Mouse (Mus musculus) kidney, postnatal 10 days (tissue): Measurements from ENCODE around the gene Upf2.
"Not testable (repeated sequence)": the region's sequence is repeated elsewhere in the genome, so short reads cannot be mapped to it uniquely, and the experiment has no call there.

Source experiments
- DNase-seq: peaks from one replicate; pipeline ENCODE4 v3.0.0; 2021; ENCODE audit warnings: mixed read lengths

The Upf2 gene

DNA sequence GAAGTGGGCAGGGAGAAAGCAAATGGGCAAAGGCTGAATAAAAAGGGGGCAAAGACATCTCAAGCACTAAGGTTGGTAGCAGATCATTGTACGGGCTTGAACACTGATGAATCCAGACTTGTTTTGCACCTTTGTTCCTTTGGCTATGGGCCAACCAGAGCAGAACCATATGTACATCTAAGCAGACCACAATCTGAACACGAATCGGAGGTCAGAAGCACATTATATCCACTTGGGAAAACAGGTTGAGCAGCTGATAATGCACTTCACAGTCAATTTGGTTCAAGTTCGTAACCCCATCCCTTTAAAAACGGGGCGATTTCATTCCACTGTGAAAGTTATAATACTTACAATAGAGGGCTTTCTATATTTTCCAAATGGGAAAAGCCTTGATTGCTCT lies 964 bp upstream of the Upf2 start:
- DNase-seq = peak; percentile 46

- peak; percentile 67 for DNase-seq
Measured at GRCm38 (mm10) chr2:5951621-5952211, 447 bp downstream of the Upf2 start.

DNA sequence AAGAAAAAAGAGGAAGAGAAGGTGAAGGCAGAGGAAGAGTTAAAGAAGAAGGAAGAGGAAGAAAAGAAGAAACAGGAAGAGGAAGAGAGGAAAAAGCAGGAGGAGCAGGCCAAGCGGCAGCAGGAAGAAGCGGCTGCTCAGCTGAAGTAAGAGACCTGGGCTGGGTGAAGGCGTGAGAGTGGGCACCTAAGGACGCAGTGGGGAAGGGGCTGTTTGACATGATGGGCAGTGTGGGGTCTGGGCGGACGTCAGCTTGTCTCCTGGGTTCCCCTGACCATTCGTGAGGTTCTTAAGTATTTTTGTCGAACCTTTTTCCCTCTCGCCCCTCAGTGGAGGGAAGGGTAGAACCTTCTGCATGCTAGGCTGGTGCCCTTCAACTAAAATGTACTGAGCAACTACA lies 6.4 kb downstream of the Upf2 start:
- DNase-seq = no peak

- DNase-seq = no peak
Measured at GRCm38 (mm10) chr2:5962265-5962664, 11.0 kb downstream of the Upf2 start.

- not testable (repeated sequence) for DNase-seq
Measured at GRCm38 (mm10) chr2:5963729-5964128, 12.5 kb downstream of the Upf2 start.

DNA sequence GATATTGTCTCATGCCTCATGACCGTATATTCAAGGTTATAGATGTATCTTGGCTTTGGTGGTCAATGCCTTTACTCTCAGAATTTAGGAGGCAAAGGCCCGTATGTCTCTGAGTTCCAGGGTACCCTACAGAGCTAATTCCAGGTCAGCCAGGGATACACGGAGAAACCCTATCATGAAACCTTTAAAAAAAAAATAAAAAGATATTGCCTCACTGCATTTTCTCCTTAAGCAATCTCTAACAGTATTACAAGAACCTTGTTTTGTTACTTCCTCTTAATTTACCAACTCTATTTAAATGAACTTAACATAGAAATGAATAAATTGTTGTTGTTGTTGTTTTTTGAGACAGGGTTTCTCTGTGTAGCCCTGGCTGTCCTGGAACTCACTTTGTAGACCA lies 14.7 kb downstream of the Upf2 start:
- DNase-seq = no peak

DNA sequence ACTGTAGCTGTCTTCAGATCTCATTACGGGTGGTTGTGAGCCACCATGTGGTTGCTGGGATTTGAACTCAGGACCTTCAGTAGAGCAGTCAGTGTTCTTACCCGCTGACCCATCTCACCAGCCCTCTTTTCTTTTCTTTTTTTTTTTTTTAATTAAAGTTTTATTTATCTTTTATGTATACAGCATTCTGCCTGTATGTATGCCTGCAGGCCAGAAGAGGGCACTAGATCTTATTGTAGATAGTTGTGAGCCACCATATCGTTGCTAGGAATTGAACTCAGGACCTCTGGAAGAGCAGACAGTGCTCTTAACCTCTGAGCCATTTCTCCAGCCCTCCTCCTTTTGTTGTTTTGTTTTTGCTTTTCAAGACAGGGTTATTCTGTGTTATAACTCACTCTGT lies 19.4 kb downstream of the Upf2 start:
- not testable (repeated sequence) for DNase-seq

DNA sequence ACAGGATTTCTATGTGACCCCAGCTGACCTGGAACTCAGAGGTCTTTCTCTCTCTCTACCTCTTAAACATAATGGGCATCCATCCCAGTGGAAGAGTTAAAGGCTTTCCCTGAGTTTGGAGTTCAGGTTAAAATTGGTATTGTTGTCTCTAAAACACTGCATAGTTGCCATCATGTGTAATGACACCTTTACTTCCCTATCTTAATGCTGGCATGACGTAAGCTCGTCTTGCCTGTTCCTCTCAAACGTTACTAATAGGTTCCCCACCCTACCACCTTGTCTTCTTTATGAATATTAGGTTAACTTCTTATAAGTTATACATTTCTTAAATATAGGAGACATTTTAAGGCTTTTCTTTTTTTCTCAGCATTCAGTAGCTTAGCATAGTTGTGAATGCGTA lies 26.3 kb downstream of the Upf2 start:
- DNase-seq = no peak

DNA sequence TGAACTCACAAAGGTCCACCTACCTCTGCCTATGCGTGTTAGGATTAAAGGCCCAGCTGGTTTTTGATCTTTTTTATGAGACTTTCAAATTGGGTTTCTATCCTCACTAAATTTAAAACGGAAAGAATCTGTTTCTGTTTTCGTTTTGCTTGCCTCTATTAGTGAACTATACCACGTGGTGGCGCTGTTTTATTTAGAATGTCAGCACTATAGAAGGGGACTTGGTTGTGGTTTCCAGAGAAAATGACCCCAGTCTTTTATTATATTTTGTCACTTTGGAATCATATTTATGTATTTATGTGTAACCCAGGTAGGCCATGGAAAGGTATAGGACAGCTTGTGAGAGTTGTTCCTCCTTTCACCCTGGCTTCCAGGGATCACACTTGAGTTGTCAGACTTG lies 44.3 kb downstream of the Upf2 start:
- peak; percentile 66 for DNase-seq

DNA sequence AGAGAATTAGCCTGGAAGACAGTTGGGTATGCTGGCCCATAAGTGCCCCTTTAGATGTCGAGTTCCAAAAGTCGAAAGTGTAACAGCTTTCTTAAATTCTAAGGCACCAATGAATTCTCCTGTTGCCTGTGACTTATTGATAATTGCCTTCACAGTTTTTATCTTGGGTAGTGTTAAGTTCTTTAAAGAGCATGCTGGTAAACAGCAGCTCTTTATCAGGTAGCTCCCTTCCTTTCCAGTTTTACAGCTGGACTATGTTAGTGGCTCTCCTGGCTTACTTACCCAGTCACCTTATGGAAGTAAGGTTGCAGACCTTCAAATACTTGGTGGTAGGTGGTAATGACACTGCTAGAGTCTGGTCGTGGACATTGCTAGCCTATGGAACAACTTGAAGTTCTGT lies 52.7 kb downstream of the Upf2 start:
- no peak for DNase-seq

- no peak for DNase-seq
Measured at GRCm38 (mm10) chr2:6014532-6014931, 63.3 kb downstream of the Upf2 start.

DNA sequence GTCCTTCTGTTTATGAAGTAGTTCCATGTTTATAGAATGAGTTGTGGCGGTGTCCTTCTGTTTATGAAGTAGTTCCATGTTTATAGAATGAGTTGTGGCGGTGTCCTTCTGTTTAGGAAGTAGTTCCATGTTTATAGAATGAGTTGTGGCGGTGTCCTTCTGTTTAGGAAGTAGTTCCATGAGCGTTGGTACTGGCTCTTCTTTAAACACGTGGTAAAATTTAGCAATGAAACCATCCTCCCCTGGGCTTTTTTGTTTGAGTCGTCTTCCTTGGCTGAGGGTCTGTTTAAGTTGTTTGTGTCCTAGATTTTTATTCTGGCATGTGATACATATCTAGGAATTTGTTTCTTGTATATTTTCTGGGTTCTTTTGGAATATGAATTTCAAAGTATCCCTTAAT lies 63.9 kb downstream of the Upf2 start:
- DNase-seq = not testable (repeated sequence)

DNA sequence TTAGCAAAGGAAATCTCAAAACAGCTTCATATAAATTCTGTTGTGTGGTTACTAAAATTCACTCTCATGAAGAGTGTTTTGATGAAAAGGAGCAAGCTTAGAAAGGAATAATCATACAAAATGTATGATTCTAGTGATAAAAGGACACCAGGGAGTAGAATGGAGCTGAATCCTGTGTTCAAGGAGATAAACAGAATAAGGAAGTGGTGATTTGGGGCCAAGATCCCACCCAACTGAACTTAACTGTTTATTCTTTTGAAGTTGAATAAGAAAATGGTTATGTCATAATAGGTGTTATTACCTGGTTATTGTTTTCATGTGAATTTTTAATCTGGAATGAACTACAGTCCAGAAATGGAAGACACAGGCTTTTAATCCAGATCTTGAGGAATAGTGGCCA lies 69.3 kb downstream of the Upf2 start:
- DNase-seq = no peak

GRCm38 (mm10) chr2:6042644-6043043 lies 91.4 kb downstream of the Upf2 start:
- DNase-seq = no peak

- no peak for DNase-seq
Measured at GRCm38 (mm10) chr2:6046796-6047195, 95.5 kb downstream of the Upf2 start.

DNA sequence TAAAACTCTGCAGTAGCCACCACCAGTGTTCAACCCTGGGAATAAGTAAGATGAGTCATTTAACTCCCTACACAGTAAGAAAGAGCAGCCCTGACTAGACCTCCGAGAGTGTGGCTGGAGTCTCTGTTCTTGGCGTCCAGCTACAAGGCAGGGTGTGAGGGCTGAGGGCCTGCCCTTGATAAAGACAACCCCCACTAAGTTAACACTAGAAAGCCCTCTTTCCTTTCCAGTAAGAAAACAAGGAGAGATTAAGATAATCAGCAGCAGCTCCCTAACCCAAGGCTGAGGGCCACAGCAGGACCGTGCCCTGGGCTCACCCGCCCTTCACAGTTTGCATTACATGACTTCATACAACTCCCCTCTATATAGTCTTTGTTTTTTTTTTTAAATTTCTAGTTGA lies 97.3 kb downstream of the Upf2 start:
- DNase-seq = no peak

DNA sequence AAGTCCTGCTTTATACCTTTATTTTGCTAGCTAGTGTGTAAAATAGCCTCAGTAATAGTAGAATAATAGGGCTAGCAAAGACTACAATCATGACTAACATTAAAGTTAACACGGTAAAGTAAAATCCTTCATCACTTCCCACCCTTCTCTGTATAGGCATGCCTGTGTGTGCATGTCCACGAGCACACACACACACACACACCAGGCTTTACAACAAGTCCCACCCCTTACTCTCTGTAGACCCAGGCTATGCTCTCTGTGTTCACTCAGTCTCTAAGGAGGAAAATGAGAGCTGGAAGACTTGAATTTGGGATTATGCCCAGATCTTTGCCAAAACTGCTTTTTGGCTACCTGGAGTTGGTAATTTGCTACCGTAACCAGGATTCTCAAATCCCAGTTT lies 97.7 kb downstream of the Upf2 start:
- no peak for DNase-seq

DNA sequence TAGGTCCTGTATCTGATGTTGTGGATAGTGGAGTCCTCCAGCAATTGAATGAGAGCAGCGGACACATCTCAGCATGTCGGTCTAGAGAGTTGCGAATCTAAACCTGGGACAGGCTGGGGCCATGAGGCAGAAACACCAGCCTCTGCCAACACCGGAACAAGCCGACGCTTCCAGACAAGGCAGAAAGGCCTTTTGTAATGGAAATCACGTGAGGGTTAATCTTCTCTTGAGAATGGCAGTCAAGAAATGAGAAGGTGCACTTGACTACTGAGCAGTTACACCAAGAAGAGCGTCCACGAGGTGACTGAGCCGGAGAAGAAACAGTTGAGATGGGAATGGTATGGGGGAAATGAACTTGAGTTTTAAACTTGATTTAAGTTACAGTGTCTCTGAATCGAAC lies 104.2 kb downstream of the Upf2 start:
- no peak for DNase-seq

GRCm38 (mm10) chr2:6056518-6056917 lies 105.2 kb downstream of the Upf2 start:
- no peak for DNase-seq

- DNase-seq = no peak
Measured at GRCm38 (mm10) chr2:6059291-6059690, 108.0 kb downstream of the Upf2 start.

DNA sequence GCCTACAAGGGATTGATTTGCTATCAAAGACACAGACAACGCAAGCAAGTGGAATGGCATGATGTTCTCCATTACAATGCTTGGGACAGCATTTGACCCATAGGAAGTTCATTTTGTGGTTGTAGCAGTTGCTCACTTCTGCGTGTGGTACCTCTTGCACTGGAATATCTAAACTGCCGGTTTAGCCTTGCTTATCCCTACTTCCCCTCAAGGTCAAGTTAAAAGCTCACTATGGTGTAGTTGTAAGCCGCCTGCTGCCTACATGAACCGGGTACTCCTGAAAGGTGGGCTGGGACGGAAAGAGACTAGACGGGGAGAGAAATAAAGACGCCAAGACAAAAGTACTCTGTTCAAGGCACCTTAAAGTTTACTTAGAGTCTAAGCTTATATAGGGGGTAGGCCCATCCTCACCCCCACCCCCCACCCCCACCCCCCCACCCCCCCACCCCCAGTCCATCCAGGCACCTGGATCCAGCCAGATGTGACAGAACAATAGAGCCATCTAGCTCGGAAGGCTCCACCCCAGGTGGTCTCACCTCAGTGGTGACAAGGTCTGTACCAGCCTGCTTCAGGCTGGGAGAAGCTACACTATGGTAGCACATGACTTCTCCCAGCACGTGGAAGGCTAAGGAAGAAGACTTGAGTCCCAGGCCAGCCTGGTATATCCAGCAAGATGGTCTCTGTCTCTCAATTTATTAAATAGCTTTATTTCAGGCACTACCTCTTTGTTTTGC lies 109.0 kb downstream of the Upf2 start:
- DNase-seq = no peak

GRCm38 (mm10) chr2:6067341-6067740 lies 116.1 kb downstream of the Upf2 start:
- no peak for DNase-seq

- DNase-seq = no peak
Measured at GRCm38 (mm10) chr2:6070925-6071324, 119.7 kb downstream of the Upf2 start.

DNA sequence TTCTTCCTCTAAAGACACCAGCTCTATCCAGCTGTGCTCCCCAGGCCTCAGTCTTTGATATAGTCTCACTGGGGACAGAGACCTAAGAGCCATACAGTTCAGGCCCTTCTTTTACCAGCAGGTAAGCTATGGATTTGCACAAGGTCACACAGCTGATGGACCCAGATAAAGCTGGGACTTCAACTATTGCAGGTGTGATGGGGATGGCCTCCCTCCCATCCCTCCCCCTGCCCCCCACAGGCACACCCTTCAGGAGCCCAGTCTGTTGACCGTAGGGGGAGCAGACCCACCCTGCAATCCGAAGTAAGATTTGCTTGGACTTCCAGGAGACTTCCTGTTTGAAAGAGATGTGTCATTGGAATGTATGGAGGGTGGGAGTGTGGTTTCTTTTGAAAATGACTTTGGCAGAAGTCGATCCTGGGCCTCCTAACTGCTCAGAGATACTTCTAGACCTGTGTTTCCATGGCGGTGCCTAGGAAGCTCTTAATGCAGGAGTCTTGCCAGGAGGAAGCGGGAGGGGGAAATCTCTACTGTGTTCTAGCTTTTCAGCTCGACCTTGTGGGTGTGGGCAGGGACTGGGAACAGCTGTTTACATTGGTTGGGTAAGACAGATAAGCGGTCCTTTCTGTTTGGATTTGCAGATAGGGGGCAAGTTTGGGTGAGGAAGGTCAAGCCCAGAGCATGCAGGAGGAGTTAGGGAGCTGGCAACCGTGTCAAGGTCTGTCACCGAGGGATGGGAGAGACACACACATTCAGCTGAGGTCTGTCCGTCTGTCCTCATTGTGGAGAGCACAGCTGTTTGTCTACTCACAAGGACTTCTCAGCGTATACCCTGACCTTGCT lies 120.5 kb downstream of the Upf2 start:
- DNase-seq = no peak
